Mouse (Mus musculus) cerebellum, postnatal 36 days (tissue): ENCODE measurements around the gene Pnmt.

ENCODE experiments used
- DNase-seq, 2 experiments: peaks; one replicate each; pipeline ENCODE4 v3.0.0; 2021 to 2022; ENCODE audit warnings: mixed read lengths in 2 of 2

The Pnmt gene

GRCm38 (mm10) chr11:98384721-98385637 lies 1.3 kb upstream of the Pnmt start:
- no peak for DNase-seq

- no peak for DNase-seq
Observed at GRCm38 (mm10) chr11:98386596-98386995, 346 bp downstream of the Pnmt start.

- DNase-seq = no peak
Observed at GRCm38 (mm10) chr11:98387056-98387577, 867 bp downstream of the Pnmt start.

DNA sequence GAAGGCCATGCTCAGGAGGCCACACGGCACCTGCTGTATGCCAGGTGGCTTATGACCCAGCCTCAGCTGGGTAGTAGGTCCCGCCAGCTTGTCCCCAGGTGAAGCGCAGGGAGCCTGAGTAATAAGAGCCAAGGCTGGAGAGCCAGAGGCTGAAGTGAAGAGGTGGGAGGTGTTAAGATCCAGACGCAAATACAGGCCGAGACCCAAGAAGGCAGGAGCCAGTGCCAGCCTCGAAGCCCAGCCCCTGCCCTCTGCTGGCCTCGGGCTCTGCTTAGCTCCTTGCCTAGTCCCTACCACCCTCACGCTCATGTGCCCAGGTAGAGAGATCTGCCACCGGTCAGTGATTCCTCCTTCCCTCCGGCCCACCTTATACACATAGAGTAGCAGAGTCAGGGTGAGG lies 2.0 kb downstream of the Pnmt start:
- no peak for DNase-seq

GRCm38 (mm10) chr11:98389221-98389780 lies 3.1 kb downstream of the Pnmt start:
- DNase-seq = peak; percentile 60 to 66

- DNase-seq = no peak
Observed at GRCm38 (mm10) chr11:98390141-98390540, 3.9 kb downstream of the Pnmt start.

- no peak for DNase-seq
Observed at GRCm38 (mm10) chr11:98392034-98392433, 5.8 kb downstream of the Pnmt start.

DNA sequence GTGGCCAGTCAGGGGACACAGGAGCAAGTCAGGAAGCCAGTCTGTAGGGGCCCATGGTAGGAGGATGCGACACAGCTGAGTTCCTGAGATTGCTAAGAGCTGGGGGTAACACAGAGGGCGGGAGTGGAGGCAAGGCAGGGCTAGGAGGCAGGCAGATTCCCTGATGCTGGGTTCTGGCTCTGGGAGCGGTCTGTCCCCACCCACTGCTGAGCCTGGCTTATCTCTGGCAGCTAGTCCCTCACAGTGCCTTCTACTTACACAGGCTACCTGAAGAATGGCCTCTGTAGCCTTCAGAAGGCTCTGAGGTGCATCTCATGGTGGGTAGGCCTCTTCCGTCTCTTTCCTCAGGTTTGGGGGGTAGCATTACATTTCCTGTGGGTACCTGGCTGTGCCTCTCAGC lies 6.4 kb downstream of the Pnmt start:
- DNase-seq = no peak

DNA sequence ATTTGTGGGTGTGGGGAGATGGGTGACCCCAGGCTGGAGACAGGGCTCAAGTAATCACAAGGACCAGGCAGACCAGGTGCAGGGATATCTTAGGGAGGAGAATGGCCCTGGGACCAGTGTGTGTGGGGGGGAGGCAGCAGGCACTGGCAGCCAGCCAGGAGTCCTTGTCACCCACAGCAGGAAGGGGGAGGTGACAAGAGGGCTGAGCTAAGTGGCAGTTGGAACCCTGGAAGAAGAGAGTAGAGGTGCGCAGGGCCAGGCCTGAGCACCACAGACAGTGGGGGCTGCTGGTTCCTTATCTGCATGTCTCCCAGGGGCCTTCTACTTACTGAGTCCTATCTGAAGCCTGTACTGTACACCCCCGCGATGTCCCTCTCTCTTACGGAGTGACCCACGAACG lies 7.1 kb downstream of the Pnmt start:
- DNase-seq = no peak

- DNase-seq = no peak
Observed at GRCm38 (mm10) chr11:98394301-98394700, 8.1 kb downstream of the Pnmt start.

GRCm38 (mm10) chr11:98395041-98395440 lies 8.8 kb downstream of the Pnmt start:
- no peak for DNase-seq

DNA sequence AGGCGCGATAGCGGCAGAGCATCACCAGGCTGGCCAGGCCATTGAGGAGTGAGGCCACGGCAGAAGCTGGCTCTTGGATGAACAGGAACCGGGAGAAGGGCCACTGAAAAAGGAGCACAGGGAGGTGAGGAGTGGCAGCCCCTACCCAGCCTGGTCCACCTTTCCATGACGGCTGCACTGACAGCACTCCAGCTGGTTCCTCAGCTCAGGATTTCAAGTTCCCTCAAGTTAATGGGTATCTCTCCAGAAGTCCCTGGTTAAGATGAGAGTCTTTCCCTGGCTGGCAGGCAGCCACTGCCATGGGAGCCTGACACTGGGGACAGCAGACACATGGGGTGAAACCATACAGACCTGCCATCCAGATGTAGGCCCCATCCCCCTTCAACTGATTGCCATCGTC lies 11.7 kb downstream of the Pnmt start:
- DNase-seq = no peak

DNA sequence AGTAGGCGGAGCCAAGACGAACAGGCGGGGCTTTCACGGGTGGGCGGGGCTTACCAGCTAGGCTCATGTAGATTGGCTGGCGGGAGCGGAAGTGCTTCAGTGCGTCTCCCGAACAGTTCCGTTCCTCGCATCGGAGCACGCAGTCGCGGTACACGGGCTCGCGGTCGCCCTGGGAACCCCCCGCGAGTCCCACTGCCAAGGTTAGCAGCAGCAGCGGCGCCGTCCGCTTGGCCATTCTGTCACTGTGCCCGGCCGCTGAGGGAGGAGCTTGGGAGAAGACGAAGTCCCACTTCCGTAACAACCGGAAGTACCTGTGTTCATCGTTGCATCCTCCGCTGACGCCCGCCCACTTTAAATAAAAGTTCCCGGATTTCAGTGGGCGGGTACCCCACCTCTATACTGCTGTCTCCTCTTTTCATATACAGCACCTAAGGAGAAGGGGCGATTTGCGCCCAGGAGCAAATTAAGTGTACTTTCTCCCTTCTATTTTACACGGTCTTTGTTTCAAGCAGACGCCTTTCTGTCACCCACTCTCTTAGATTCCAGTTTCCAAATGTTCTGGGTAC lies 14.0 kb downstream of the Pnmt start, which contains the start of gene Pgap3:
Gene Pgap3, minus strand, starts transcription at position 330 of the 566 bp plus-strand sequence.
- peak; percentile 87 for DNase-seq

DNA sequence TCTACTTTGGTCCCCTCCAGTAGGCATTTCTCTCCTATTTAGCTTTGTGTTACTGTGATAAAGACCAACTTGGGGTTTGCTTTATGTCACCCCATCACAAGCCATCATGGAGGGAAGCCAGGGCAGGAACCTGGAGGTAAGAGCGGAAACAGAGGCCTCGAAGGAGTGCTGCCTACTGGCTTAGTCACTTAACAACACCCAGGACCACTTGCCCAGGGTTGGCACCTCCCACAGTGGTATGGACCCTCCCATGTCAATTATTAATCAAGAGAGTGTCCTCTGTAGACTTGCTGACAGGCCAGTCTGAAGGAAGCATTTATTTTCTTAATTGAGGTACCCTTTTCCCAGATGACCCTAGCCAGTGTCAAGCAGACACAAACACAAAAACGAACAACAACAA lies 14.6 kb downstream of the Pnmt start:
- no peak for DNase-seq

GRCm38 (mm10) chr11:98406621-98407020 lies 20.4 kb downstream of the Pnmt start:
- DNase-seq = no peak

GRCm38 (mm10) chr11:98408872-98409271 lies 22.6 kb downstream of the Pnmt start:
- no peak for DNase-seq

DNA sequence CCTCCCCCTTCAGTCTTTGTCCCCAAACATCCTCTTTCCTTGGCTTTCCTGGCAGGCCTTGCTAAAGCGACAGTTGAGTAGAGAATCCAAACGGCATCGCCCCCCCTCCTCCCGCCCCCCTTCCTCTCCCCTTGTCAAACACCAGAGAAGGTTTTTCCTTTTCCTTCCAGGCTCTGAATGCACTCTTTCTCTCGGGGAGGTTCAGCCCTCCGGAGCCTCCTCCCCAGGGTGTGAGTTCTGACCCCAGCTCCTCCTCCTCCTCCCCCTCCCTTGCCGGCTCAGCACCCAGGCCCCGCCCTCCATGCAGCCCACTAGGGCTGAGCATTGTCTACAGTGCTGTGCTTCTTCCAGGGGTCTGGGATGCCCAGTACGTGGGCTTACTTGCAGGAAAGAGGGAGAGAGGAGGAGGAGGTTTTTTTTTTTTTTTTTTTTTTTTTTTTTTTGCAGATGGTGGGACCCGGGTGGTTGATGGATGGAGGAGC lies 23.1 kb downstream of the Pnmt start:
- DNase-seq = no peak

- DNase-seq = no peak
Observed at GRCm38 (mm10) chr11:98412273-98412796, 26.1 kb downstream of the Pnmt start, which contains the start of gene Erbb2. Erbb2 (plus strand) TSS chr11:98412470.

- DNase-seq = no peak
Observed at GRCm38 (mm10) chr11:98412797-98413301, 26.6 kb downstream of the Pnmt start.

DNA sequence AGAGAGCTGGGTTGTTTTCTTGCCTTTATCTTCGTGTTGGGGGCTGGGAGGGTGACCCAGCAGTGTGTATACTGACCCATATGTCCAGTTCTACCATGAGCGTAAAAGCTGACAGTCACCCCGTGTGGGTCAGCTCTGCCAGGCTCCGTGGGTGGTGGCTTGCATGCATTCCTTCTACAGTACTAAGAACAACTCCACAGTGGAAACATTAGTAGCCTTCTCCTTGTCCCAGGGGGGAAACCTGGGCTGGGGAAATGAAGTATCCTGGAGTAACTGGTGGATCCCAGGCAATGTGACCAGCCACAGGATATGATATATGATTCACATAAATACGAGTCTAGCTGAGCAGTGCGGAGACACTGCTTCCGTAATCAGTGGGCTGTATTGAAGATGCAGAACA lies 27.5 kb downstream of the Pnmt start:
- no peak for DNase-seq

DNA sequence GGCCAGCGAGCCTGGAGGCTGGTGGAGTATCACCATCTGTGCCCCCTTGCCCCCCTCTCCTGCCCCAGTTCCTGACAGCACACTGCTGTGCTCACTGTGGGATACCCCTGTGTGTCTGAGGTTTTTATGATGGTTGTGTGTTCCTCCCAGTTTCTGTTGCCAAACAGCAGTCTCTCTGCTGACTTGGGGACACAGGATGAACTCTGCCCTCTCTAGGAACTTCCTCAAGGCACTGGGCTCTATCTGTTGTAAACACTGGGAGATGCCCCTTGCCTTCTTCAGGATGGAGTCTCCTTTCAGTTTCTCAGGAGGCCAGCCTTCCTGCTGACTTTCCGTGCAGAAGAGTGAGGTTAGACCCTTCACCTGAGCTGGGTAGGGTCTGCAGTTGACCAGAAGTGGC lies 27.9 kb downstream of the Pnmt start:
- DNase-seq = no peak

GRCm38 (mm10) chr11:98417074-98417473 lies 30.8 kb downstream of the Pnmt start:
- DNase-seq = no peak

GRCm38 (mm10) chr11:98418273-98418672 lies 32.0 kb downstream of the Pnmt start:
- DNase-seq = no peak
